10 mouse cellular contexts compared by ENCODE assay signal in the genomic region with DNA sequence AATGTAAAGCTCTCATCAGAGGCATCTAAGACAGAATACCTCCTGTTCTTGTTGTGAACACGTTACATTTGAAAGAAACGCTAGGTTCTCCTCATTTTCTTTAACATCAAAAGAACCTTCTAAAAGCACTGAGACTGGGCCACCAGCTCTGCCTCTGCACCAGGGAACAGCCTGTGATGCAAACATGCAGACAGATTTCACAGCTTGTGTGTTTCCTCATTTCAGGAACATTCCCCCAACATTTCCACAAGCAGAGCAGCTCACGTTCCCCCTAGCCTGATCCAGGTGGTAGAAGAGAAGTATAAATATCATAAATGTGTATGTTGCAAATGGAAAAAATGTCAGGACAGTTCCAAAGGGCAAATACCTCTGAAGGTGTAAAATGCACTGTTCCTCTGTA.
"Had no signal": no experiment of that assay in that cellular context is flagged by ENCODE, and none has a peak within 500 bp of the region (broad histone marks: within the 10 kb centered on the region; RNA-seq: fewer than 3 reads in every experiment).

No protein-coding gene starts in this region.

- ATAC-seq: inflammation-experienced regulatory T-cells, adult 6 months; intestine, postnatal 0 days; liver, postnatal 0 days had no signal

- DNase-seq: kidney, adult 8-10 months; kidney, postnatal 25 days; liver; liver, embryonic 13.5 days; liver, postnatal 0 days; midbrain, embryonic 14.5 days; right cerebral cortex, adult 18-20 months; thymus, postnatal 14 days had no signal
